Mouse (Mus musculus) spleen, postnatal 14 days (tissue): ENCODE measurements around the gene Mybphl.
A peak's percentile ranks its signal among the peaks of the same experiment; 100 is the strongest.

ENCODE experiments used
- DNase-seq, 2 experiments: peaks; one replicate each; pipeline ENCODE4 v3.0.0; 2021 to 2022; ENCODE audit warnings: low spot score in 2 of 2

The Mybphl gene

DNA sequence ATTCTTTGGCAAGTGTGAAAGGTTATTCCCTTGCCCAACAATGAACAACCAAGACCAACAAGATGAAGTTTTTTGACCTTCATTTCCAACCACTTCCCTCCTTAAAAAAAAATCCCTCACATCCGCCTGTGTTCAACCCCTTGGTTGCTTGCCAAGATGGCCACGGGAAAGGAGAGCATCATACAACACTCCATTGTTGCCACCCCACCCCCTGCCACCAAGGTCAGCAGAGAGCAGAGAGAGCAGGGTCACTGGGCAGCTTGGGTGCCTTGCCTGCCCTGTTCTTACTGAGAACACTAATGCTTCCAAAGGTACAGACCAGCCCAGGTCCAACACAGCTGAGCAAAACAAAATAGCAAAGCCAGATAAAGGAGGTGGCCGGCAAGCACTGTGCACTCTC lies 7.6 kb downstream of the Mybphl start:
- DNase-seq: no peak

DNA sequence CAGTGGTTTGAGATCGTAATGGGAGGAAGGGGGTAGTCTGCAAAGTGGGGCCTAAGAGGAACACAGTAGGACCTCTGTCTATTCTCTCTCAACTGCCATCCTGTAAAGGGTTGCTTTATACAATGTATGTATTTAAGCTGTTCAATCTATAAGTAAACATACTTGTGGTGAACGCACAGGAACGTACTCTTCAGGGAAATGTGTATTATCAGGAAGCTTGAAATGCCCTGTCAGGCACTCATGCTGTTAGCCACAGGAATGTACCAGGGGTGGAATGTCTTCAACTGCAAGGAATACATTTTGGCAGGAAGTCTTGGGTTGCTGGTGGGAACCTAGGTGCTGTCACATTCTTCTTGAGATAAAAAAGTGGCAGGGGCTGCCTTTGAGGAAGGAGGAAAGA lies 8.0 kb downstream of the Mybphl start:
- no peak for DNase-seq

- DNase-seq: no peak
Measured at GRCm38 (mm10) chr3:108378875-108379663, 14.4 kb downstream of the Mybphl start.

DNA sequence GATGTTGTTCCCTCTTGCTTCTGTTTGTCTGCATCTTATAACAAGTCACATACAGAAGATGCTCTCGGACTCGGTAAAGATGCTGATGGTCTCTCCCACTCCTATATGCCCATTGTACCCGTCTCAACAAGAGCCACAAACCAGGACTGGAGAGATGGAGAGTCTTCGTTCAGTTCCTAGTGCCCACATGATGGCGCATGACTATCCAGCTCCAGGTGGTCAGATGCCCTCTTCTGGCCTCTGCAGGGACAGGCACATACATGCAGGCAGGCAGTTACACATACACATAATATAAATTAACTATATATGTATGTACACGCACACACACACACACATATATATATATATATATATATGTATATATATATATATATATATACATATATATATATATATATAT lies 16.0 kb downstream of the Mybphl start:
- DNase-seq: no peak

DNA sequence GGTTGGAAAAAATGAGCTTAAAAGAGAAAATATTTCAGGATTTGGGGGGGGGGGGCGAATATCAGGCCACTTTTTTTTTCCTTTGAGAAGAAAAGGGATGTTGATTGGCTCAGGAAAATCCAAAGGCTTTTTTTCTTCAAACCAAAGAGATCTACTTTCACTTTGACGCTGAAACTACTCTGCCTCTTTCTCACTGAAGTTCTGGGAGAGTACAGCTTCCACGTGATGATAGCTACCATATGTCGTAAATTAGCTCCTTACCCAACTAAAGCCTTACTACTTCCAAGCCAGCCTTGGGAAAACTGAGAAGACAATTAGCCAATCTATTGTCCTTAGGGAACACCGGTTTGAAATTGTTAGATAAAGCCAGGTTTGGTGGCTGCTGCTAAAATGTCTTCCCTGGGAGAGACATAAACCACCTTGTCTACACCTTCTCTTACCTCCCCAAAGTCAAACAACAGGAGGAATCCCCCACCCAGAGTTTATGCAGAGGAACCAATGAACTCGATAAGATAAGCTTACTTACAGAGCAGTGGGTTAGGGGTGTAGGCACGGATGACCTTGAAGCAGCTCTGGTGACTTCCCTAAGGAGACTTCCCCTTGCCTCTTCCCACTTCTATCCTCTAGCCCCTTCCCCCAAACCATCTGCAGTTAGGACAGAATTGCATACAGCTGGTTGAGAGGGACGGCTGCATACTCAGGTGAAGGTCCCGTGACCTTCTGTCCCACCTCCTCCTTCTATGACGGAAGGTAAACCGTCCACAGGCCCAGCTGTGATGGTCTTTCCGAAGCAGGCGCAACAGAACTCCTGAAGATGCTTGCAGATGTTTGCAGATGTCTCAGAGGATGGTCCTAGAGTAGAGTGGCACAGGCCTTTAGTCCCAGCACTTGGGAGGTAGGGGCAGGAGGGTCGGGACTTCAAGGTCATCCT lies 17.5 kb downstream of the Mybphl start:
- no peak for DNase-seq

DNA sequence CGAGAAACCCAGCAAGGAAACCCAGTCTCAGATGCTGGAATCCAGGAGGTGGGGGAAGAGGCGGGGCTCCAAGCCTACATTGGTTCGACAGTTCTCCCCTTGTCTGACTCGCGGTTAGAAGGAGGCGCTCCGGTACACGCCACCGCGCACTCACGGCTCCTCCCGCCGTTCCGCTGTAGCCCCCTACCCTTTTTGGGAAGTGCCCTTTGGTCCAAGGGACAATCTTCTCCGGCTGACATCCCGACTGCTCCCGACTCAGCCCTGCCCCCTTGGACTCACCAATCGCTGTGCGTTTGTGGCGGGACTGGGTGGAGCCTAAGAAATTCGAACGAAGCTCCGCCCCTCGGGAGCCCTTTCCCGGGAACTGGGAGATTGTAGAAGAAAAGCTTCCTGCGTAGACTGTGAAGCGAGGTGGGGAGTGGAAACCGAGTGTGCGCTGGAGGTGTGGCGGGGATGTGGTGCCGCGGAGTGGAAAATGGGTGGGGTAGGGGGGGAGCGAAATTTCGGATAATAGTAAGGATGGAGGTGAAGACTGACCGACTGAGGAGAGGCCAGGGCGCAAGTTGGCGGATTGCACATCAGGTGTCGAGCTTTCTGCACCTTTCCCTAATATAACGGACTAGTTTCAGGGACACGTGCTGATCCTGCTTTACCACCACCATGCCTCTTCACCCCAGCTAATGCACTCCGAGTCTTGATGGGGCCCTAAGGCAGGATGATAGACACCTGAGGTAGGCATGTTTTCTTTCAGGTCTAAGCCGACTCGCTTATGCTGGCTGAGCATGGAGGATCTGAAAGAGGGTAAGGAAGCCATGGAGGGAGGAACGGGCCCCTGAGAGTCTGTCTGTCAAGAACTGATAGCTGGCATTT lies 19.0 kb downstream of the Mybphl start, which contains the start of gene Psrc1:
Gene Psrc1 (plus strand): TSS at position 355 of the 870 bp plus-strand sequence.
- DNase-seq: peak; percentile 77 to 78

DNA sequence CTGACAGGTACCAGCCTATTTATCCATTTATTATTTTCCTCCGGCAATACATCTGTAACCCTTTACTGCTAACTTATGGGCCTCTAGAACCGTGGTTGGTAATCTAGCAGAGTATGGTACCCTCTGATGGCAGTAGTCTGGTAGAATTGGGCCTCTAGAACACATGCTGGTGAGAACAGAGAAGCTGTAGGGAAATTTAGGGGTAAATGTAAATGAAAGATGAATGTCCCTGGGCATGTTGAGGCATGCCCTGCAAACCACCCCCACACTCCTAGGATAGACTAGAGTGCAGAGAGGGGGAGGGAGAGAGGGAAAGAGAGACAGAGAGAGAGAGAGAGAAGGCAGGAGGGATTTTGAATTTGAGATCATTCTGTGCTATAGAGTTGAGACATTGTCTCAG lies 19.7 kb downstream of the Mybphl start:
- no peak for DNase-seq

DNA sequence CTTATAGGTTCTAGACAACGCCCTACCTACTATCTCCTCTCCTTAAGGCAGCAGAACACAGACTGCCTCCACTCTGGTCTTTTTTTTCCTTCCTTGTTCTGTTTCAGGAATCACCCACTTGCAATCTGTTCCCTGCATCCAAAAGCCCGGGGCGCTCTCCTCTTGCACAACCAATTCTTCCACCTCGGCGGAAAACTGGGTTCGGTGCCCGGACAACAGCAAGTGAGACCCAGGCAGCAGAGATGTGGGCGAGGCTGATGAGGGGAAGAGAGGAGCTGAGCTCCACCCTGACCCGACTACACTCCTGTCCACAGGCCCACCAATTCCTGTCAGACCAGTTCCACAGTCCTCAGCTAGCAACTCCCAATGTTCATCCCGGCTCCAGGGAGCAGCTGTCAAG lies 21.5 kb downstream of the Mybphl start:
- DNase-seq: no peak

DNA sequence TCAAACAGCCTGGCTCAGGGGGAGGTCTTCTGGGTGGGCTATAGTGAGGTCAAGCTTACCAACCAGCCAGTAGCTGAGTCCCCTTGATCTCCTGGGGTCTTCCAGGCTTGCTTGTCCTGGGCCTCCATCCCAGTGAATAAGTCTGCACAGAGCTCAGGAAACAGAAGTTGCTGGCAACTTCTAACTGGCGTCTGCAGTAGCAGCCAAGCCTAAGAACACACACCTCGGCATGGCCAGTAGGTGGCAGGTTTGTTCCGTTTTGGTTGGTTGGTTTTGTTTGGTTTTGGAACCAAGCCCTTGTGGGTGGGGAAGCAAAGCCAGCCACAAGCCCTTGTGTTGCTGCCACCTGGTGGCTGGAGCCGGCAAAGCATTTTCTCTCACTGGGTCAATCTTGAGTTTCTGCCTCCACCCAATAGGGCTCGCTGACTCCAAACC lies 24.4 kb downstream of the Mybphl start:
- DNase-seq: peak; percentile 89 to 95

GRCm38 (mm10) chr3:108392299-108392698 lies 27.6 kb downstream of the Mybphl start:
- DNase-seq: no peak

DNA sequence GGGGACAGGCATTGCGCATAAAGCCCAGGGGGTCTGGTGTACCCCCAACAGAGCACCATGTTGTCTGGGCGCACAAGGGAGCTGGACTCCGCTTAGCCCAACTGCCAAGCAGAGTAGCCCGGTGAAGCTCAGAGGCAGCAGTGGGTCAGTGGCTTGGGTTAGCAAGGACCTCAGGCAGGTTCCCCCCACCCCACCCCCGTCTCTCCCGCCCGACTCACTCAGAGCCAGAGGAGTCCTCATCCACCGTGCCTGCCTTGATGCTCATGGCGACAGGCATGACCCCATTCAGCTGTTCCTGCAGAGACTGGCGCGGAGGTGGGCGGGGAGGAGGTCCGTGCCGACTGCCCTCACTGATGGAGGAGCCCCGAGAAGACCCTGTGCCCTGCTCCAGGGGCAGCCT lies 28.1 kb downstream of the Mybphl start:
- no peak for DNase-seq

DNA sequence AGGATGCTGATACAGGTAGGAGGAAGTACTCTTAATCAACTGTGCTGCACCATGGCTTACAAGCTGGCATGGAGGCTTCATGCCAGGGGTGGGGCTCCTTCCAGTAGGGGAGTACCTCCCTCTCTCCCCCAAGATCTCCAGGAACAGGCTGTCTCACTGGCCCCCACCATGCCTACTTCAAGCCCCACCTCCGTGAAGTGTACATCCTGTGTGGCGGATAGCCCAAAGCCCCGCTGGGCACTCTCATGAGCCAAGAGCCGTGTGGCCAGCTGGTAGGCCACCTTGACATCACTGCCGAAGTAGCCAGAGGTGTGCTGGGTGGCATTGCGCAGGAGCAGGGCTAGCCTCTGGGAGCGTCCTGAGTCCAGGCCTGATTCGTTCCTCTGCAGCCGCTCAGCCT lies 33.6 kb downstream of the Mybphl start:
- no peak for DNase-seq

- DNase-seq: no peak
Measured at GRCm38 (mm10) chr3:108400442-108400841, 35.7 kb downstream of the Mybphl start.

DNA sequence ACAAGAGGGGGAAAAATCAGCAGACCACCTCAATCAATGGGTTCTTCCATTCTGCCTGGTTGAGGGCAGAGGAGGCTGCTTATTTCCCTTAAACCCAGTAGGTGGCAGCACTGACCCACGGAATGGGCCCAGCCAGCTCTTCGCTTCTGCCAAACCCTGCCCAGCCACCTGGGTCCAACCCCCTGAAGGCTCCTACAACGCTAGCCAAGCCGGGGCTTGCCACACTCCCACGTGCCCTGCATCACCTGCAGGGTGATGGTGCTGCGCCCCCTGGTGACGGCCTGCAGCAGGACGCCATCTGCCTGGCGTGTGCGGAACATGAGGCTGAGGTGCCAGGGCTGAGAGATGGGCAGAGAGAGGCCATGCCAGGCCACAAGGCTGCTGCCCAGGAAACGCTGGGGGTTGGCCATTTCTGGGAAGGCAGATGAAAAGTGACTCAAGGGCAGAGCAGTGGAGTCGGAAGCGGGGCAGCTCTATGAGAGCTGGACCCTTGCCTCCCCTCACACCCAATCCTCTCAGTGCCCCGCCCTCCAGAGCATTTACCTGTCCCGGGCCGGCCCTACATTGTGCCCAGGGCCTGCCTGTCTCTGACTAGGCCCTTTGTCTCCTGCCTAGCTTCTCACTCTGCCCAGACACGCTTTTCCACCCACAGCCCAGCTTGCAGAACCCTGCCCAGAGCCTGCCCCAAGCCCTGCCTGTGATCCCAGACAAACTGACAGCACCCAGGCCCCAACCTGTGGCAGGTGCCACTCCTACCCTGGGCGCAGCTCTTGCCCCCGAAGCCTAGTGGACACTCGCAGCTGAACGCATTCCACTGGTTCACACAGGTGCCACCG lies 37.2 kb downstream of the Mybphl start:
- DNase-seq: peak; percentile 74 to 84

- DNase-seq: no peak
Measured at GRCm38 (mm10) chr3:108402528-108402920, 37.8 kb downstream of the Mybphl start.

- DNase-seq: no peak
Measured at GRCm38 (mm10) chr3:108405536-108406305, 41.0 kb downstream of the Mybphl start.

DNA sequence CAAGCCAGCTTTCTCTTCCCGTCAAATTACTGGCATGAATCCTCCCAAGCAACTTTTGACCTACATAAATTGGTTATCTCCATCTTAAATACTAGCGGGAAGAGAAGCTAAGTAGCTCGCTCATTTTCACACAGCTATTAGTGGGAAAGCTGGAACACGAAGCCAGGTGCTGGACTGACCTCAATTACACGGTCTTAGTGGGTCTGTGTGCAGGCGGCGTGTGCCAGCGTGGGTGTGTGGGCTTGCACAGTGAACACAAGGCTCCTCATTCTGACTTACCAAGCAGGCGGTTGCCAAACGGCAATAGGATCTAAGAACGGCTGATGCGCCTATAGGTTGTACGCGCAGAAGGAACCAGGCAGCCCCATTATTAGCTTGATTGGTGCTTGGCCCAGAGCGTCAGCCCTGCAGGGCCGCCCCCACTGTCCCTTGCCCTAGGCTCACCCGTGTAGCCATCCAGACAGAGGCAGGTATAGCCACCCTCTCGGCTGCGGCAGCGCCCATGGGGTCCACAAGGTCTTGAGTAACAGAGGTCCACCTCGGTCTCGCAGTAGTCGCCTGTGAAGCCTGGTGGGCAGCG lies 41.7 kb downstream of the Mybphl start:
- DNase-seq: no peak

- DNase-seq: no peak
Measured at GRCm38 (mm10) chr3:108408517-108409008, 43.9 kb downstream of the Mybphl start.

DNA sequence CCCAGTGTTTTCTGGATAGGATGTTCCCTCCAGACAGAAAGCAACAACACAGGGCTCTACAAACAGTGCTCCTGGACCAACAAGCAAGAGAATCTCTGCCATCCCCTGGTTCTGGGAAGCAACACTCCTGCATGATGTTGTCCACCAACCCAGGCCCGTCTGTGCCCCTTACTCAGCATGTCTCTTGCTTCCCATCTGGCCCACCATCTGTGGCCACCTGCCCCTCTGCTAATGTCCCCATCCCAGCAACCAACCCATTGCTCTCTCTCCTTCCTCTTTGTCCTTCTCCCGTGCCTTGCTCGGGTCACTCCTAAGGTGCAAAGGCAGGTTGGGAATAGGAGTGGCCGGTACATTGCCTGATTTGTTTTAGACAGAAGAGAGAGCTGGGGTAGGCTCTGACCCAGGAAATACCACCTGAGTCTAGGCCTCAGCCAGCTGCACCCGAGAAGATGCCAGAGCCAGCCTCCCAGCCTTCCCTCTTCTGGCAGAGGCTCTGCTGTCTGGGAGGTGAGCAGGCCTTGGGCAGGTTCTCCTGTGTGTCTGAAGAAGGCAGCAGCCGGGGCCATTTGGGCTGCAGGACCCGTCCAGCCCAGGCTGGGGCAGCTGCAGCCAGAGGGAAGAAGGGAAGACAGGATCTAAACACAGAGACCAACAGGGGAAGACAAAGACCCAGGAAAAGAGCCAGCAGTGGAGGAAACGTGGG lies 45.1 kb downstream of the Mybphl start:
- no peak for DNase-seq
